Mouse (Mus musculus): ENCODE results near the gene Spata9.
A peak's percentile ranks its signal among the peaks of the same experiment; 100 is the strongest.

The Spata9 gene

DNA sequence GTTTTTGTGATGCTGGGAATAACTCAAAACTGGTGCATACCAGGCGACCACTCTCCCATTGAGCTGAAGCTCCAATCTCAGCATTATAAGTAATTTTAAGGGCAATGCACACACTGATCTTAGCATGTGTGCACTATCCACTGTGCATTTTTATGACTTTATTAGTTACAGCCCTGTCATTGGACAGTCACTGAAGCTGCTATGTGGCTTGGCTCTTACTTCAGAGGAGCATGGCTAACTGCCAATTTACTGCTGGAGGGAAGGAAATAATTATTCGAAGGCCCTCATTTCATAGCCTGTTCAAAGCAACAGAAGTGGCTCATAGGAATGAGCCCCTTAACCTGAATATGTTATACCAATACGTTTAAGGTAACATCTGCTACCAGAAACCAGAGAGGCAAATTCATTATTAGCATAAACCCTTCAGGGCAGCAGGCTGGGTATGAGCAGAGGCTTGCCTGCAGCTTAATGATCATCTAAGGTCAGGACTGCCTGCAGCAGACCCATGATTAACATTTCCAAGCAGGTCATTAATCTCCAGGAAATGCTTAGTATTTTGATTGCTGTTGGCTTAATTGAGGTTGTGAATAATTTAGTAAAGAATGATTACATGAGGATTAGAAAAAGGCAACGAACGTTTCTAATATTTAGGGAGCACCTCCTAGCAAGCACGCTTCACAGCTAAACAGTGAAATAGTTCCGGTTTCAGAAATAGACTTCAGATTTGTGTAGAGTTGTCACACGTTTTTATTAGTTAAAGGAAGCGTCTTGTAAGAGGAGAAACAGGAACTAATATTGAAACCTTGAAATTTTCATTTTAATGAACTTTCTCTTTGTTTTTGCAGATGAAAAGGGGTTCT is 25.4 kb downstream of the Spata9 start:
- no peak for DNase-seq (ENCODE audit: low spot score in 2 of 2)

DNA sequence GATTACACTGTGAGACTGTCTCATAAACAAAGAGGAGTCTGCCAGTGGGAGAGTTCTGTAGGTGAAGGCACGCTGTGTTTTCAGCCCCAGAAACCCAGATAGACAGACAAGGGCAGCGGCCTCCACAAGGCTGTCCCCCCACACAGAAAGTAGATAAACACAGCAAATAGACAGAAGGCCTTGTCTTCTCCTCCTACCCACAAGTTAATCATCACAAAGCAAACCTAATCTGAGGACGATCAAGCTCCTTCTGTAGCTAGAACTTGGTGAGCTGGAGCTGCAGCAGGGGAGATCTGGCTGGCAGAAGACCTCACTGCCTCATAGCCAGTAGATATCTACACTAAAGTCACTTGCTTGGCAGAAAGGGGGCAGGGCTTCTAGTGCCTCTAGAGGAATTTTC is 36.3 kb downstream of the Spata9 start:
- DNase-seq (ENCODE audit: low spot score in 2 of 2): no peak

DNA sequence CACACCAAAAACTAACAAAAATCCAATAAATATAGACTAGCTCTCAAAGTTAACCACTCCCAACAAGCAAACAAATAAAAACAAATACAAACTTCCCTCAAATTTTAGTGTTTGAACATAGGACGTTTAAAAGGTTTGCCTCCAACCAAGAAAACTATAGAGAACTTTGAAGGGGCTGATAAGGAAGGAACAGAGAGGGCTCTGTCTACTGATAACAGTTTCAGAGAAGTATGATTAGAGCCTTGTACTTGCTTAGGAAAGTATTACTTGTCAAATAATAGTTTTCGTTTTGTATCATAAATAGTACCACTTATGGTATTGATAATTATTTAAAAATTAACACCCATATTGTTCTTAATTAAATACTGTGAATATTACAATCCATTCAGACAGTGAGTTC is 47.6 kb downstream of the Spata9 start:
- no peak for DNase-seq (ENCODE audit: low spot score in 2 of 2)

DNA sequence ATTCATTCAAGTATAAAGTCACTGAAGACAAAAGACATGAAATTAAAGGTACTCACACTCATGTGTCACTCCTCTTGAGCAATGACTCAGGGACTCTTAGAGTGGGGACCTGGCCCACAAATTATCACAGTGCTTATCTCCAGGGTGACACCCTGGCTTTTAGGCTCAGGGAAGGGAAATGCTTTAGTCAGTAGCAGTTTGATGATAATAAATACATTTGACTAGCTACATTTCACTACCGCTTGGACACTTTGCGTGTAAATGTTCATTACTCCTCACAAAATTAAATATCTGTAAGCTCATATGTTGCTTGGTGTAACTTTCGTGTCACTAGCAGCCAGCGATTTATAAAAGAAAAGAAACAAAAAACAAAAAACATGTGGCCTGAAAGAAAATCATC is 50.5 kb downstream of the Spata9 start:
- peak in 1 of 2 experiments; percentile 18 for DNase-seq (ENCODE audit: low spot score in 2 of 2)

DNA sequence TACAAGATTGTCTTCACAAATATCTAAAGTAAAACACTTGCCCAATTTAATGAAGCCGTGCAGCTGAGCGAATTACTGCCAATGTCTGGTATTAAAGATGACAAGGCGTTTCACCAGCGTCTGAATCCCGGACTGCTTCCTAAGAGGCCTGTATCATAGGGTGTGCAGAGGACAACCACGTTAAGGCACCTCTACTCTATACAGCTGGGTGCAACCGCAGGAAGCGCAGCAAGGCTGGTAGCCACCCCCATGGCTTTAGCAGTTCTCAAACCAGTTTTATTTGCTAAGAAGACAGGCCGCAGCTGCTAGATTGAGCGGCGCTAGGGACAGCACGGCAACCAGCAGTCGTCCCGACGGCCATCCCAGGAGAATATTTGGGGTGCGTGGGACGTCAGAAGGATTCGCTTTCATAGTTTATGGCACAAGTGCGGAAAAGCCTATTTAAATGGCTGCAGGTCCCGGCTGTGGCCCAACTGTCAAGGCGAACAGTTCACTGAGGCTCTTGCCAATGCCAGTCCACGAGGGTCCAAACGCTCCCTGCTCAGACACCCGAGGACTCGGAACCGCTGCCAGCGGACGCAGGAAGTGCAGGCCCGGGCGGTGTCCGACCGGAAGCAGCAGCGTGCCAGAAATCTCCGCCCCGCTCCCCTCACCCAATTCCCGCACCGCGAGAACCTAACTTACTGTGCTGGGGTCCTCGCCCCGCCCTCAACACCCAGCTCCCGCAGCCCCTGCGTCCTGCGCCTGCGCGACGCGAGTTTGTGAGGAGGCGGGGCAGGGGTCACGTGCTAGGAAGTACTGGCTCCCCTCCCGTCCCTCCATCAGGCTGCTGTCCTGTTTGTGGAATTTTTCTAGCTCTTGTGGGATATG is 51.3 kb downstream of the Spata9 start, which contains the start of gene Rfesd:
Gene Rfesd, minus strand, starts transcription at position 746 of the 870 bp plus-strand sequence.
- peak; percentile 94 to 97 for DNase-seq (ENCODE audit: low spot score in 2 of 2)

DNA sequence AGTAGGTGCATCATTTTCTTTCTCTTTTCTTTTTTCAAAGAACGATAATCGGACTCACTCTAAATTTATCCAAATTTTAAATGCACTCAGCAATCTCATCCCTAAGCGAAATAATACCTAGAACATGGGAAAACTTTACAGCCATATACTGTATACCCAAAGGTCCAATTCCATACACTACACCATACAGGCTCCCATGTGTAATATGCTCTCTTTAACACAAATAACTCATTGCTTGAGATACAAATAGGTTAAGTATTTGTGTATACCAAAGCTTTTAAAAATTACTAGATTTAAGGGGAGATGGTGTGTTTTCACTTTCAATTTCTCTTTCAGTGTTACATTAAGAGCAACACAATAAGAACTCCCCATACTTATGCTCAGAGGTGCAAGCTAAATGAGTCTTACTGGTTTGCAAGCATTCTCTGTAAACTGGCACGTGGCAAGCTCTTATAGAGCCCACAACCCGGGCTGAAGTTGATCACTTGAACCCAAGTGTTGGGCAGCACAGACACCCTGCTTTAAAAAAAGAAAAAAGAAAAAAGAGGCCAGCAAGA is 52.0 kb downstream of the Spata9 start:
- no peak for DNase-seq (ENCODE audit: low spot score in 2 of 2)

DNA sequence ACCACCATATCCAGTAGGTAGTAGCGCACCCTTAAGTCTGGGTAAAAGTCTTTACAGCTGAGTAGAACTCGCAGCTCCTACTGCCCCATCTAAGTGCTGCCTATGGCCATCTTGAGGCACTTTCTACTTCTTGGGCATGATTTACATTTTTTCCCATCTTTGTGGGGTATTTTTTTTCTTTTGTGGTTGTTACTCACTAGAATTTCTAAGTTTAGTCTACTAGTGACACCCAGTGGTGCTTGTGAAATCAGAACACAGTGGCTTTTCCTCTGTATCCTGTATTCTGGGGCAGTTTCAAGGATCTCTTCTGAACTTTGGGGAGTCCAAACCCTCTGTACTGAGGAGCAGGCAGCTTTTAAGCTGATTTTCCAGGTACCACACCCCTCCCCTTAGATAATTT is 54.8 kb downstream of the Spata9 start:
- DNase-seq (ENCODE audit: low spot score in 2 of 2): no peak

DNA sequence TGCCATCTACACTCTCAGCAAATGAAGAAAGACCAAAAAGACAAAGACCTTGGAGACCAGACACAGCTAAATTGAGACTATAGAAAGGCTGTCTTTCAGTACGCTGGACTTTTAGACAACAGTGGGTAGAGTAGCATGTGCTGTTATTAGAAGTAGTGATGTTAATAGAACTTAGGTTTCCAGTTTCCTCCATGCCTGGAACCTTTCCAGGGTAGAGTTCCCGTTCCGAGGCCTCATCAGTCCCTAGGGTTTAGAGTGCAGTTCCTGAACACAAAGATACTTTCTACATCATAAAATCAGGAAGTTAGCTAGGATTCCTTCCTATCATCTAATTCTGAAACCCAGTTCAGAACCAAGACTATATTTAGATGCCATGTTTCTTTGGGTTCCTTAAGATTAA is 57.6 kb downstream of the Spata9 start:
- no peak for DNase-seq (ENCODE audit: low spot score in 2 of 2)

DNA sequence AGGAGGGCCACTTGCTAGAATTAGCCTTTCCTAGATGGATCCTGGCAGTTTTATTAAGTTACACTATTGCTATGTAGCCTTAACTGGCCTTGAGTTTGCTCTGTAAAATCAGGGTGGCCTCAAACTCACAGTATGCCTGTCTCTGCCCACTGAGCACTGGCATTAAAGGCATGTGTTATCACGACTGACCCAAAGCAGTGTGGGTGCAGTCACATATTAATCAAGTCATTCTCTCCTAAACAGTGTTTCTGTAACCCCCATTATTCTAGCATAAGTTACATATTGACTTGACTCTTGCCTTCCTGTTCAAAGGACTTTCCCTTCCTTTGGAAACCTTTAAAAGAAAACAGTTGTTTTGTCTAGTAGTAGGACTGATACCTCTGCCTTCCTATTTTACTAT is 75.5 kb downstream of the Spata9 start:
- DNase-seq (ENCODE audit: low spot score in 2 of 2): no peak

DNA sequence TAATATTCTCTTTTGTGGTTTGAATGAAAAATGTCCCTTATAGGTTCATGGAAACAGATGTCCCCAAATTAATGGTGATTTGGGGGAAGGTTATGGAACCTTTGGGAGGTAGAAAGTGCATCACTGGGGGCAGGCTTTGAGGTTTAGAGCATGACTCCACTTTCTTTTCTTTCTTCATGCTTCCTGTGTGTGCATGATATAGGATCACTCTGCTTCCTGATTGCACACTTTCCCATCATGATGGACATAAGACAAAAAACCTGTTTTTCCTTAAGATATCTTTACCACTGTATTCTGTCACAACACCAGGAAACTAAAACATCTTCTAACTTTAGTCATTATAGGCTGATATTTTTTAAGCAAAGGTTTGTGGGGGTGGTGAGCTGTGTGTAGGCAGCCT is 78.0 kb downstream of the Spata9 start:
- DNase-seq (ENCODE audit: low spot score in 2 of 2): no peak

Data from spleen, postnatal 4 days (tissue).